Mouse (Mus musculus) embryo, embryonic 10.5 days (tissue): ENCODE data around the gene Unk.
"Not testable (repeated sequence)": the region's sequence is repeated elsewhere in the genome, so short reads cannot be mapped to it uniquely, and the experiment has no call there.

Experiments used
- DNase-seq: peaks from one replicate; pipeline ENCODE4 v3.0.0-alpha.2; 2015; ENCODE audit warnings: low spot score

The Unk gene

GRCm38 (mm10) chr11:116087194-116088130 lies 57.3 kb downstream of the Unk start:
- peak; percentile 90 for DNase-seq

- no peak for DNase-seq
Measured at GRCm38 (mm10) chr11:116088188-116088587, 58.1 kb downstream of the Unk start.

GRCm38 (mm10) chr11:116088741-116089394 lies 58.7 kb downstream of the Unk start:
- DNase-seq: no peak

GRCm38 (mm10) chr11:116089545-116089944 lies 59.4 kb downstream of the Unk start:
- DNase-seq: no peak

- no peak for DNase-seq
Measured at GRCm38 (mm10) chr11:116091591-116091990, 61.5 kb downstream of the Unk start.

- not testable (repeated sequence) for DNase-seq
Measured at GRCm38 (mm10) chr11:116092959-116093358, 62.8 kb downstream of the Unk start.

- DNase-seq: no peak
Measured at GRCm38 (mm10) chr11:116093771-116094565, 63.8 kb downstream of the Unk start.

- no peak for DNase-seq
Measured at GRCm38 (mm10) chr11:116095573-116095972, 65.5 kb downstream of the Unk start.

GRCm38 (mm10) chr11:116096213-116097108 lies 66.3 kb downstream of the Unk start:
- DNase-seq: peak; percentile 33

GRCm38 (mm10) chr11:116098711-116099460 lies 68.8 kb downstream of the Unk start:
- DNase-seq: no peak

GRCm38 (mm10) chr11:116099462-116099861 lies 69.3 kb downstream of the Unk start:
- no peak for DNase-seq

GRCm38 (mm10) chr11:116100385-116100784 lies 70.3 kb downstream of the Unk start:
- no peak for DNase-seq

GRCm38 (mm10) chr11:116100839-116101238 lies 70.7 kb downstream of the Unk start:
- no peak for DNase-seq

GRCm38 (mm10) chr11:116101931-116102381 lies 71.8 kb downstream of the Unk start:
- DNase-seq: peak; percentile 44

GRCm38 (mm10) chr11:116102472-116102871 lies 72.3 kb downstream of the Unk start:
- no peak for DNase-seq

- no peak for DNase-seq
Measured at GRCm38 (mm10) chr11:116103572-116103971, 73.5 kb downstream of the Unk start.

GRCm38 (mm10) chr11:116104006-116104646 lies 74.0 kb downstream of the Unk start:
- DNase-seq: peak; percentile 71

GRCm38 (mm10) chr11:116105065-116105464 lies 74.9 kb downstream of the Unk start:
- DNase-seq: no peak

- peak; percentile 56 for DNase-seq
Measured at GRCm38 (mm10) chr11:116106154-116106962, 76.2 kb downstream of the Unk start.
